Mouse (Mus musculus) limb, embryonic 11.5 days (tissue): ENCODE measurements around the gene Txlnb. TPM values are rescaled to one million over a fixed set of nuclear protein-coding genes. Genes with fewer than 3 reads are reported as not detected.

Source experiments
- ATAC-seq: fragments of 200-750 bp; cut with Nextera tagmentation; 2 replicates; pipeline ENCODE4 v1.8.0; 2017; ENCODE audit warnings: low read depth; ENCODE audit not compliant: insufficient number of reproducible peaks, low FRiP score, low TSS enrichment
- DNase-seq: peaks from one replicate; pipeline ENCODE4 v3.0.0-alpha.2; 2015; ENCODE audit warnings: low spot score
- H3K27ac ChIP-seq: fragments of 300-500 bp; sonication (generic); replicated peaks from 2 replicates; pipeline ENCODE4 v1.5.1; 2014; ENCODE audit warnings: low read depth, mild to moderate bottlenecking, low read length
- H3K27me3 ChIP-seq: fragments of 300-500 bp; sonication (generic); 2 replicates; pipeline ENCODE4 v1.6.1; 2014; ENCODE audit warnings: mild to moderate bottlenecking, low read length, mixed read lengths; ENCODE audit not compliant: control insufficient read depth, insufficient read depth
- H3K36me3 ChIP-seq: fragments of 300-500 bp; sonication (generic); 2 replicates; pipeline ENCODE4 v1.6.1; 2014; ENCODE audit warnings: mild to moderate bottlenecking, low read length, moderate library complexity, mixed read lengths; ENCODE audit not compliant: control insufficient read depth, insufficient read depth
- H3K4me1 ChIP-seq: fragments of 300-500 bp; sonication (generic); 2 replicates; pipeline ENCODE4 v1.6.1; 2014; ENCODE audit warnings: low read length, mixed read lengths; ENCODE audit not compliant: control insufficient read depth, insufficient read depth
- H3K4me2 ChIP-seq: fragments of 300-500 bp; sonication (generic); 2 replicates; pipeline ENCODE4 v1.6.1; 2014; ENCODE audit warnings: low read depth, mild to moderate bottlenecking, moderate library complexity; ENCODE audit not compliant: severe bottlenecking
- H3K4me3 ChIP-seq: fragments of 300-500 bp; sonication (generic); 2 replicates; pipeline ENCODE4 v1.5.1; 2014; ENCODE audit warnings: low read depth, low read length
- H3K9ac ChIP-seq: fragments of 300-500 bp; sonication (generic); 2 replicates; pipeline ENCODE4 v1.6.1; 2014; ENCODE audit warnings: mild to moderate bottlenecking, low read length
- H3K9me3 ChIP-seq: fragments of 300-500 bp; sonication (generic); 2 replicates; pipeline ENCODE4 v1.6.1; 2016; ENCODE audit warnings: low read length; ENCODE audit not compliant: control insufficient read depth
- WGBS: fragments of 180-500 bp; shearing (Covaris S2); extraction: QIAGEN DNeasy Blood & Tissue Kit; methylation state at CpG from one replicate; pipeline ENCODE4 v1.1.7; 2014; 5-methylcytosine and 5-hydroxymethylcytosine counted together
- polyA plus RNA-seq: library from polyadenylated mRNA; unstranded; fragments of >200 nt; fragmentation: Nextera tagmentation; extraction: Ambion mirVana; gene quantifications from 2 replicates; pipeline ENCODE4 v1.2.1, GENCODE M21; 2014

Txlnb gene
- polyA plus RNA-seq, 1 experiment from 2014 or later, result 1.1 TPM

DNA sequence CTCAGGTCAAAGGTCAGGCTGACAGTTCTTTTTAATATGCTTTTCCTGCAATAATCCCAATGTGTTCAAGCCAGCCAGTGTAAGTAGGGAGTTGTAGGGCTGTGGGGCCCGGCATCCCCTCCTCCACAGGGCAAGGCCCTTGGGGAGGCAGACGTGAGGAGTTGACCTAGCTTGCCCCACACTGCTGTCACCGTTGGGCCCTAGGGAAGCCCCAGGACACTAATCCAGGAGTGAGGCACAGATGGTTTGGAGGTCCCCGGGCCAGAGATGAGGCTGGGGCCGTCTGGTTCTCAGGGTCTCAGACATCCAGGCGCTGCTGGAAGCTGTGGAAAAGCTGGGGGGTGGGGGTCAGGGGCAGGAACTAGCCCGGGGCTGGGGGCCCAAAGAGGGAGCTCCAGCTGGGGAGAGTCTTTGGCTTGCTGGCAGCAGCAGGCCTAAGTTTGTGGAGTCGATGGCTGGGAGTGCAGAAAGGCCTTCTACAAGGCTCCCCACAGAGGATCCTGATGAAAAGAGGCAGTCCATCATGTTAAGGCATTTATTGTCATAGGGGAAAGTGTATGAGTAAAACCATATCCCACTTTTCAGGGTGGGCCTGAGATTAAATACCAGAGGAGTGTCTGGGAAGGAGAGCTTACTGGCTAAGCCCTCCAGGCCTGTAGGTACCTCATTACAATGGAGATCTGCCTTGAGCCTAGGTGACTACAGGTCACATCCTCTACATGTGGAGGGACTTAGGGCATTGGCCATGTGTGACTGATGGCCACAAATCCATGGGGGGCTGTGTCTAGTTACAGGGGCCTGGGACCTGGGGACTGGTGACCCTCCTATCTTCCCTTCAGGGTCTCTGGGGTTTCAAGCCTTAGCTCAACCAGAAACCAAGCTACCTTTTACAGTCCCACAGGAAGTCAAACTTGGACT is 82.2 kb downstream of the Txlnb start:
- no peak overlapping the region for H3K4me2 ChIP-seq
- no peak overlapping the region for H3K9ac ChIP-seq
- H3K4me1 ChIP-seq, result peaks cover 6% of the 10 kb centered on the region
- 10% methylated on average over 8 of the region's 8 CpGs for WGBS
- H3K27me3 ChIP-seq, result no peaks in the 10 kb centered on the region
- no peak overlapping the region for H3K27ac ChIP-seq
- H3K36me3 ChIP-seq, result no peaks in the 10 kb centered on the region
- no peak overlapping the region for H3K4me3 ChIP-seq
- ATAC-seq (peak; percentile 53; the same call in 1 of the 2 replicates), DNase-seq (peak; percentile 42)
- H3K9me3 ChIP-seq, result no peaks in the 10 kb centered on the region

DNA sequence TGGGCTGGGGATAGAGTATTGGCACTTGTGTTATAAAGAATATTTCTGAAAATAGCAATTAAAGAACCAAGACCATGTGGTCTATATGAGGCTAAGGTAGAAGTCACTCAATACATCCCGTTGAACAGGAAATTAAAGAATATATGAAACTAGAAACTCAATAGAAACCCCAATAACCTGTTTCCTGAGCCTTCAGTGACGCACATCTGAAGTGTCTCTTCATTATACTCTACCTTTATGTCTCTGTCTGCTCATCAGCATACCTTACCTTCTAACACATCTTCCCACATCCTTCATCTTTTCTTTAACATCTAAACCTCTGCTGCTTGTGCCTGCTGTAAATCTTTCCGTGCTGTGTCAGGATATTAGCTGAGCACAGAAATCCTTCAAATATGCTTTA is 84.0 kb downstream of the Txlnb start:
- H3K9ac ChIP-seq, result no peak overlapping the region
- no peak overlapping the region for H3K4me3 ChIP-seq
- 86% methylated on average over 3 of the region's 3 CpGs for WGBS
- H3K4me1 ChIP-seq, result peaks cover 6% of the 10 kb centered on the region
- ATAC-seq (no peak), DNase-seq (no peak)
- no peaks in the 10 kb centered on the region for H3K9me3 ChIP-seq
- H3K36me3 ChIP-seq, result no peaks in the 10 kb centered on the region
- H3K4me2 ChIP-seq, result no peak overlapping the region
- H3K27me3 ChIP-seq, result no peaks in the 10 kb centered on the region
- H3K27ac ChIP-seq, result no peak overlapping the region

DNA sequence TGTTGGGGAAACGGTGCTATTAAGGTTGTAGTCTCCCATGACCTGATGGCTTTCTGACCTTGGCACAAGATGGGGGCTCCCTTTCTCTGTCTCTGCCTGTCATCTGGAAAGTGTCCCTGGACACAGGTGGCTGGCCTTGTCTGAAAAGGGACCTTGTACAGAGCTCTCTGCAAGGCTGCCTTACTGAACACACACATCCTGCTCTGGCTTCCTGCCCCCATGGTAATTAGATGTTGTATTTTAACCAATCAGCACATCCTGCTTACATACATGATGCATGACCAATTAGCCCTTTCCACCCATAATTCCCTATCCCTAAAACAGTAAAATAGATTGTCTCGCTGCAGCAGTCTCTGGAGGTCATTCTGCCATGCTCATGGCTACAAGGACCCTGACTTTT is 84.7 kb downstream of the Txlnb start:
- Histone ChIP-seq H3K4me2 (no peak overlapping the region), H3K27ac (no peak overlapping the region), H3K4me1 (peaks cover 6% of the 10 kb centered on the region), H3K9me3 (no peaks in the 10 kb centered on the region), H3K36me3 (no peaks in the 10 kb centered on the region), H3K9ac (no peak overlapping the region), H3K27me3 (no peaks in the 10 kb centered on the region), H3K4me3 (no peak overlapping the region)
- WGBS, result 53% methylated on average over 2 of the region's 2 CpGs
- ATAC-seq (no peak; the same call in 1 of the 2 replicates), DNase-seq (no peak)

Other genes with a start within 250 kb of the Txlnb start
- 70.7 and 73.1 TPM in 2 replicates for gene Cited2, start 73.0 kb upstream of the Txlnb start, polyA plus RNA-seq
- 3.8 and 4.1 TPM in 2 replicates for gene Heca, start 151.8 kb downstream of the Txlnb start, polyA plus RNA-seq
- 180 and 198 TPM in 2 replicates for gene Abracl, start 227.1 kb downstream of the Txlnb start, polyA plus RNA-seq